Mouse (Mus musculus) heart, embryonic 14.5 days (tissue): ENCODE data around the gene Cfap206. TPM values are rescaled to one million over a fixed set of nuclear protein-coding genes. Genes with fewer than 3 reads are reported as not detected.

Source experiments
- ATAC-seq: fragments of 200-750 bp; cut with Nextera tagmentation; 2 replicates; pipeline ENCODE4 v1.8.0; 2017; ENCODE audit warnings: low read depth, moderate TSS enrichment; ENCODE audit not compliant: insufficient number of reproducible peaks, insufficient read depth, low FRiP score
- H3K27ac ChIP-seq, 2 experiments: fragments of 200-500 bp in 1 of 2; fragments of 300-500 bp in 1 of 2; sonication (generic) in 1 of 2; replicated peaks in 1 of 2; 2 replicates each; pipeline ENCODE4 v1.5.1; 2012 to 2014; ENCODE audit warnings: low read depth in 2 of 2, low read length in 2 of 2, control low read depth in 1 of 2, mild to moderate bottlenecking in 1 of 2, mixed read lengths in 1 of 2; ENCODE audit not compliant: control insufficient read depth in 1 of 2, insufficient read depth in 1 of 2
- H3K27me3 ChIP-seq: fragments of 300-500 bp; sonication (generic); 2 replicates; pipeline ENCODE4 v1.6.1; 2014; ENCODE audit warnings: mild to moderate bottlenecking, low read length, control low read depth; ENCODE audit not compliant: control insufficient read depth, insufficient read depth
- H3K36me3 ChIP-seq: fragments of 300-500 bp; sonication (generic); 2 replicates; pipeline ENCODE4 v1.6.1; 2014; ENCODE audit warnings: mild to moderate bottlenecking, control low read depth, low read length, mixed read lengths; ENCODE audit not compliant: control insufficient read depth, insufficient read depth
- H3K4me1 ChIP-seq, 2 experiments: fragments of 200-500 bp in 1 of 2; fragments of 300-500 bp in 1 of 2; sonication (generic) in 1 of 2; 2 replicates each; pipeline ENCODE4 v1.6.1; 2012 to 2014; ENCODE audit warnings: low read length in 2 of 2, control low read depth in 1 of 2, mixed read lengths in 1 of 2; ENCODE audit not compliant: control insufficient read depth in 2 of 2, insufficient read depth in 2 of 2
- H3K4me2 ChIP-seq: fragments of 300-500 bp; sonication (generic); 2 replicates; pipeline ENCODE4 v1.6.1; 2014; ENCODE audit warnings: mild to moderate bottlenecking, low read length
- H3K4me3 ChIP-seq, 2 experiments: fragments of 200-500 bp in 1 of 2; fragments of 300-500 bp in 1 of 2; sonication (generic) in 1 of 2; 2 replicates each; pipeline ENCODE4 v1.5.1; 2012 to 2014; ENCODE audit warnings: low read length in 2 of 2, mild to moderate bottlenecking in 2 of 2, control low read depth in 1 of 2, low read depth in 1 of 2, moderate library complexity in 1 of 2; ENCODE audit not compliant: control insufficient read depth in 1 of 2, insufficient read depth in 1 of 2
- H3K9ac ChIP-seq: fragments of 300-500 bp; sonication (generic); 2 replicates; pipeline ENCODE4 v1.6.1; 2014; ENCODE audit warnings: mild to moderate bottlenecking, low read length
- H3K9me3 ChIP-seq: fragments of 300-500 bp; sonication (generic); 2 replicates; pipeline ENCODE4 v1.6.1; 2016; ENCODE audit warnings: low read length, control low read depth; ENCODE audit not compliant: control insufficient read depth
- WGBS: fragments of 180-500 bp; shearing (Covaris S2); extraction: QIAGEN DNeasy Blood & Tissue Kit; methylation state at CpG from one replicate; pipeline ENCODE4 v1.1.7; 2014; 5-methylcytosine and 5-hydroxymethylcytosine counted together
- polyA plus RNA-seq: library from polyadenylated mRNA; unstranded; fragments of >200 nt; fragmentation: Nextera tagmentation; extraction: Ambion mirVana; gene quantifications from 2 replicates; pipeline ENCODE4 v1.2.1, GENCODE M21; 2014

Cfap206 gene
- polyA plus RNA-seq, 1 experiment from 2014 or later = 0.38 TPM

- H3K27me3 ChIP-seq = no peaks in the 10 kb centered on the region
- 75% methylated on average over 4 of the region's 4 CpGs for WGBS
- H3K36me3 ChIP-seq = no peaks in the 10 kb centered on the region
- H3K4me1 ChIP-seq = no peaks in the 10 kb centered on the region
- no peak overlapping the region for H3K27ac ChIP-seq
- no peak overlapping the region for H3K9ac ChIP-seq
- H3K4me2 ChIP-seq = no peak overlapping the region
- H3K4me3 ChIP-seq = no peak overlapping the region
- no peak for ATAC-seq
- no peaks in the 10 kb centered on the region for H3K9me3 ChIP-seq
Observed at GRCm38 (mm10) chr4:34703029-34703428, 27.0 kb downstream of the Cfap206 start.

GRCm38 (mm10) chr4:34702231-34702630 is 27.8 kb downstream of the Cfap206 start:
- Histone ChIP-seq H3K36me3 (no peaks in the 10 kb centered on the region), H3K4me1 (no peaks in the 10 kb centered on the region), H3K4me2 (no peak overlapping the region), H3K27ac (no peak overlapping the region), H3K9me3 (no peaks in the 10 kb centered on the region), H3K9ac (no peak overlapping the region), H3K4me3 (no peak overlapping the region), H3K27me3 (no peaks in the 10 kb centered on the region)
- 95% methylated on average over 11 of the region's 11 CpGs for WGBS
- ATAC-seq = no peak

GRCm38 (mm10) chr4:34701528-34701927 is 28.5 kb downstream of the Cfap206 start:
- 68% methylated on average over 5 of the region's 5 CpGs for WGBS

GRCm38 (mm10) chr4:34688021-34688420 is 42.0 kb downstream of the Cfap206 start:
- H3K36me3 ChIP-seq = 0 out of 2 replicates have a peak, but pooled peaks cover 2% of the 10 kb centered on the region
- no peak overlapping the region for H3K4me3 ChIP-seq
- H3K9ac ChIP-seq = no peak overlapping the region
- WGBS = 67% methylated on average over 3 of the region's 3 CpGs
- H3K27ac ChIP-seq = no peak overlapping the region; a peak in 1 of 4 replicates
- ATAC-seq = no peak
- no peaks in the 10 kb centered on the region for H3K27me3 ChIP-seq
- H3K9me3 ChIP-seq = no peaks in the 10 kb centered on the region
- H3K4me2 ChIP-seq = peak overlapping the region; percentile 64
- H3K4me1 ChIP-seq = peaks cover 0 to 7% of the 10 kb centered on the region in 2 experiments; a peak in 2 of 4 replicates

More at GRCm38 (mm10) chr4:34701528-34701927, 28.5 kb downstream of the Cfap206 start:
- Histone ChIP-seq H3K4me1 (no peaks in the 10 kb centered on the region), H3K4me2 (no peak overlapping the region), H3K9ac (no peak overlapping the region), H3K27me3 (no peaks in the 10 kb centered on the region), H3K9me3 (no peaks in the 10 kb centered on the region), H3K36me3 (no peaks in the 10 kb centered on the region), H3K27ac (no peak overlapping the region), H3K4me3 (no peak overlapping the region)
- no peak for ATAC-seq

GRCm38 (mm10) chr4:34686874-34687567 is 43.0 kb downstream of the Cfap206 start, which contains the start of gene Slc35a1:
TSS of gene Slc35a1 (minus strand) at chr4:34687438.
- WGBS = under 1% methylated on average over 65 of the region's 65 CpGs
- peak; percentile 95 for ATAC-seq
- Histone ChIP-seq H3K36me3 (peaks cover 10% of the 10 kb centered on the region), H3K4me1 (peaks cover 0 to 7% of the 10 kb centered on the region in 2 experiments; a peak in 2 of 4 replicates), H3K4me2 (peak within 1 kb of the TSS; percentile 64), H3K9ac (peak within 1 kb of the TSS; percentile 91), H3K27me3 (no peaks in the 10 kb centered on the region), H3K4me3 (peak within 1 kb of the TSS; percentile 81 to 82), H3K27ac (peak within 1 kb of the TSS; percentile 69 to 93), H3K9me3 (no peaks in the 10 kb centered on the region)

GRCm38 (mm10) chr4:34680530-34680929 is 49.5 kb downstream of the Cfap206 start:
- WGBS = 91% methylated on average over 5 of the region's 5 CpGs
- no peak overlapping the region for H3K4me2 ChIP-seq

GRCm38 (mm10) chr4:34673721-34674120 is 56.3 kb downstream of the Cfap206 start:
- Histone ChIP-seq H3K4me3 (no peak overlapping the region), H3K27me3 (no peaks in the 10 kb centered on the region), H3K4me2 (no peak overlapping the region), H3K27ac (no peak overlapping the region), H3K36me3 (peaks cover 36% of the 10 kb centered on the region), H3K9ac (no peak overlapping the region), H3K9me3 (no peaks in the 10 kb centered on the region), H3K4me1 (peaks cover 0 to 3% of the 10 kb centered on the region in 2 experiments; a peak in 1 of 4 replicates)
- ATAC-seq = no peak
- WGBS = 42% methylated on average over 5 of the region's 5 CpGs

More at GRCm38 (mm10) chr4:34680530-34680929, 49.5 kb downstream of the Cfap206 start:
- Histone ChIP-seq H3K27me3 (no peaks in the 10 kb centered on the region), H3K9ac (no peak overlapping the region), H3K4me1 (no peaks in the 10 kb centered on the region; a peak in 1 of 4 replicates), H3K9me3 (no peaks in the 10 kb centered on the region), H3K36me3 (peaks cover 37% of the 10 kb centered on the region), H3K4me3 (no peak overlapping the region), H3K27ac (no peak overlapping the region)
- no peak for ATAC-seq
